Mouse (Mus musculus) bone marrow macrophage, adult 2 months (primary cell): Measurements from ENCODE around the gene Krtap27-1.

ENCODE experiments used
- CTCF ChIP-seq: IDR thresholded peaks from 2 replicates; pipeline ENCODE4 v1.5.1; 2012; ENCODE audit warnings: low read depth, mild to moderate bottlenecking, low read length, moderate library complexity
- POLR2A ChIP-seq: IDR thresholded peaks from 2 replicates; pipeline ENCODE4 v1.6.1; 2012; ENCODE audit warnings: mild to moderate bottlenecking, low read depth, low read length, borderline replicate concordance

DNA sequence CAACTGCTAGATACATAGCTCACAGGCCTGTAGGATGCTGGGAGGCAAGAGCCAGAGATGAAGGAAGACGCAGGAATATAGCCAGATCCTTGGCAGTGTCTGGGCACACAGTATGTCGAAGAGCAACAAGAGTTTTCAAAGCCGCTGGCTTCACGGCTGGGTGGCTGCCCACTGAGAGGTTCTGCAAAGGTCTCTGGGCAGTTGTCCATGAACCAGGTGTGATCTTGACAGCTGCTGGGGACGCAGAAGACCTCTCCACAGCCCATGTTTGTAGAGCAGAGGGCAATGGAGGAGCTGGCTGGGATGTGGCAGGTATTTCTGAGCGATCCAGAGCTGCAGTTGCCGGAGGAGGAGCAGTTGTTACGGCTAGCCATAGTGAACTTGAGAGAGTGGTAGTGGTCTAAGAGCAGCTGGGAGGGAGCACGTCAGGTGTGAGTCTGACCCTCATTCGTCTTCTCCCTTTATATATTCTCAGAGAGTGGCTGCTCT, 24.1 kb downstream of the Krtap27-1 start, which contains the start of gene Krtap26-1:
- TF ChIP-seq CTCF (no peak), POLR2A (no peak)
